Mouse (Mus musculus) A20 (cell line): ENCODE data around the gene Synrg.

ENCODE experiments used
- DNase-seq: peaks from one replicate; pipeline ENCODE4 v3.0.0-alpha.2; 2011; ENCODE audit warnings: low read depth, low spot score

The Synrg gene

GRCm38 (mm10) chr11:84040621-84041020 is 76.4 kb downstream of the Synrg start:
- no peak for DNase-seq

- DNase-seq: no peak
These were observed 78.9 kb downstream of the Synrg start for GRCm38 (mm10) chr11:84042808-84043762.

- peak; percentile 23 for DNase-seq
These were observed 80.8 kb downstream of the Synrg start for GRCm38 (mm10) chr11:84044988-84045387.

- no peak for DNase-seq
These were observed 83.0 kb downstream of the Synrg start for GRCm38 (mm10) chr11:84047270-84047669.

GRCm38 (mm10) chr11:84048411-84048810 is 84.2 kb downstream of the Synrg start:
- DNase-seq: no peak

GRCm38 (mm10) chr11:84053055-84053454 is 88.8 kb downstream of the Synrg start:
- no peak for DNase-seq

DNA sequence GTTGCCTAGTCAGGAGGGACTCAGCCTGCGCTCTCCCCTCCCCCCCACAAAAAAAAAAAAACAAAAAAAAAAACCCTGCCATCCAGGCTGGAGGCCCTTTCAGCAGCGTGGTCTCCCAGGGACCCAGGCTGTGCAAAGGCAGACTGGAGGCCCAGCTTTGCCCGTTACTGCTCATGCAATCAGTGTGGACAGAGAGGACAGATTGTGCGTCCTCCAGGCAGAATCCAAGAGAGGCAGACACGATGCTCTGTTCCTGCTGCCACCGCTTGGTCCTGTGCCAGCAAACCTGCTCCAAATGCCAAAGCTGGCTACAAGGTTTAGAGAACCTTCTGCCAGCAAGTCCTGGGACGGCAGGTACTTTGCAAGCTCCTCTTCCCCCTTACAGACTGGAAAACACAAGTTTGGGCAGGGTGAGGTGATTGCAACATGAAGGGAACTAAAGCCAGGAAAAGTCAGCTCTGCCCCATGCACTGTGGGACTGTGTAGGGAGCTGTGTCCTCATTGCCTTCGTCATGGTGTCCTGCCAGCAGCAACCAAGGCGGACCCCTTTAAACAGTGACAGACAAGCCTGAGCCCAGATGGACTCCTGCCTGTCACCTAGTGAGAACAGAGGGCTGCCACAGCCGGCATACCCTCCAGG is 89.4 kb downstream of the Synrg start:
- no peak for DNase-seq

DNA sequence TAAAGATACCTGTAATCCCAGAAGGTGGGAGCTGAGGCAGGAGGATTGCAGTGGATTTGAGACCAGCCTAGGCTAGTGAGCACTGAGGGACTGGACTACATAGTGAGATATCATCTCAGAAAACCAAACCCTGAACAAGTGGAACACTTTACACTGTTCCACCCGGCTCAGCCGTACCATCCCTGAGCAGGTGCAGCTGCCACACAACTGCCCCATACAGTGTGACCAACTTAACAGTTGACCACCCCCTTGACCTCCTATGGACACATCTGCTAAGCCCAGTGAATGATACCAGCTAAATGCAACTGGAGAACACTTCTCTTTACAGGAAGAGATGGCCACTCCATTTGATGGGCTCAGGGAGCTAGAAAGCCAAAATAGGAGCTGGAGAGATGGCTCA is 93.2 kb downstream of the Synrg start:
- no peak for DNase-seq

DNA sequence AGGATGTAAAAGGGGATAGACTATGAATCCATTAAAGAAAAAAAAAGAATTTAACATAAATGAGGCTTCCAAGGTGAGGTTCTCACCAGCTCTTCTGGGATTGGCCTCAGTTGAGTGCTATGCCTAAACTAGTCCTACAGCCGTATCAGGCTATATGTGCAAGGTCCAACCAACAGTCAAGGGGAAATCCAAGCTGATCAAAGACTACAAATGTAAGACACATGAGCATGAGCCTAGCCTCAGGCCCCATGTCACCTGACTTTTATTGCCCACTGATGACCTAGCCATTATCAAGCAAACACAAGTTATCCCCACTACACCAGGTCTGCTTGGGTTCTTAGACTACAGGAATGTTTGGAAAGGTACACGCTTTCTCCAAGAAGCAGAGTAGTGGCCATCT is 95.6 kb downstream of the Synrg start:
- no peak for DNase-seq

GRCm38 (mm10) chr11:84060635-84061034 is 96.4 kb downstream of the Synrg start:
- no peak for DNase-seq

- DNase-seq: no peak
These were observed 97.7 kb downstream of the Synrg start for GRCm38 (mm10) chr11:84061881-84062280.

GRCm38 (mm10) chr11:84062805-84063204 is 98.6 kb downstream of the Synrg start:
- DNase-seq: peak; percentile 24

DNA sequence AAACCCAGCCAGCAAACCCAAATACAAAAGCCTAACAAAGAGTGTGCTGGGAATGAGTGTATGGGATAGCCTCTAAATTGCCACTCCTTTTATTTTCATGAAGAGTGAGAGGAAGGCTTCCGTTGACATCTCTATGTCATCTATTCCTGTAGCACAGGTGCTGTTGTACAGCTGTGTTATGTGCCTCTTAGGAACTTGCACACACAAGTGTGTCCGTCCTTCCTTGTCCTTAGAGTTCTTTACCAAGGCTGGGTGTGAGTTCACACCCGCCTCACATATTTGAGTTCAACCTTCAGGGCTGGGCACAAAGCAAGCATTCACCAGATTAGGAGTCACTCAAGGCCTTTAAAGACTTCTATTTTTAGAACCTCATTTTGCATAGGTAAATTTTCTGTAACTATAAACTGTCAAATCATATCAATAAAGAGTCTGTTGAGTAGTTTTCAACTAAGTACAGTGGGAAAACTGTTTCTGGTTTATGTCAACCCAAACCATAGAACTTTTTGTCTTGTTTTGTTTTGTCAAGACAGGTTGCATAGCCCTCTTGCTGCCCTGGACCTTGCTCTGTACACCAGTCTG is 99.5 kb downstream of the Synrg start:
- peak; percentile 52 for DNase-seq

GRCm38 (mm10) chr11:84066071-84066481 is 101.8 kb downstream of the Synrg start:
- peak; percentile 87 for DNase-seq

DNA sequence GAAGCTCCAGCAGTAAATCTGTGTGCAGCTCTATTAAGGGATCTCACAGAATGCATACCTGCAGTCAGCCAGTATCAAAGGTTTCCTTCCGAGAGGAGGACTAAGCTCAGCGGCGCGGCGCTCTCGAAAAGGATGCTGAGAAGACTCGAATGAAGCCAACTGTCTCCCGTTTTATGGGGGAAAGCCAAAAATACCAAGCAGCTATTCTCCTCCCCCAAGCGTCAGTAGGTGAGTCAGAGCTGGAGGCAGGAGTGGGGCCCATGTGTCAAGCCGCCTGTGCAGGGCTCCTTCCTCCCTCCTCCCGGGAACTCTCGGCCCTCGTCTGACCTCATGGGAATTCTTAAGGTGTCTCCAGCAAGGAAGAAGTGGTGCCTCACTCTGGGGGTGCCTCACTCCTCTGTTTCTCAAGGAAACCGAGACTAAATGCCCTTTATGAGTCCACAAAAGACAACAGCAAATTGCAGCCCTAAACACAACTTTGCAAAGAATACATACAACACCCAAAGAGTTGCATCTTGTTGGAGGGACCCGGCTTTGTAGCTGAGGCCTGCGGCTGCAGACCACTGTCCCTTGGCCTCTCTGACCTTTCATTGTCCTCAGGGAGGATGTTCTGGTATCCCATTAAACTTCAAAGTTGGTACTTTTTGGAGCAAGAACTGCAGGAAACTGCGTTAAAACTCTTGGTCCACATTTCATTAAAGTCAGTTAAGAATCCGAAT is 102.9 kb downstream of the Synrg start:
- peak; percentile 76 for DNase-seq

GRCm38 (mm10) chr11:84067720-84068190 is 103.5 kb downstream of the Synrg start:
- peak; percentile 85 for DNase-seq

GRCm38 (mm10) chr11:84068191-84069033 is 104.2 kb downstream of the Synrg start:
- DNase-seq: peak; percentile 89

- peak; percentile 69 for DNase-seq
These were observed 104.8 kb downstream of the Synrg start, which contains the start of gene Dusp14 for GRCm38 (mm10) chr11:84069034-84069370. Gene Dusp14, minus strand, starts transcription at chr11:84069261.

DNA sequence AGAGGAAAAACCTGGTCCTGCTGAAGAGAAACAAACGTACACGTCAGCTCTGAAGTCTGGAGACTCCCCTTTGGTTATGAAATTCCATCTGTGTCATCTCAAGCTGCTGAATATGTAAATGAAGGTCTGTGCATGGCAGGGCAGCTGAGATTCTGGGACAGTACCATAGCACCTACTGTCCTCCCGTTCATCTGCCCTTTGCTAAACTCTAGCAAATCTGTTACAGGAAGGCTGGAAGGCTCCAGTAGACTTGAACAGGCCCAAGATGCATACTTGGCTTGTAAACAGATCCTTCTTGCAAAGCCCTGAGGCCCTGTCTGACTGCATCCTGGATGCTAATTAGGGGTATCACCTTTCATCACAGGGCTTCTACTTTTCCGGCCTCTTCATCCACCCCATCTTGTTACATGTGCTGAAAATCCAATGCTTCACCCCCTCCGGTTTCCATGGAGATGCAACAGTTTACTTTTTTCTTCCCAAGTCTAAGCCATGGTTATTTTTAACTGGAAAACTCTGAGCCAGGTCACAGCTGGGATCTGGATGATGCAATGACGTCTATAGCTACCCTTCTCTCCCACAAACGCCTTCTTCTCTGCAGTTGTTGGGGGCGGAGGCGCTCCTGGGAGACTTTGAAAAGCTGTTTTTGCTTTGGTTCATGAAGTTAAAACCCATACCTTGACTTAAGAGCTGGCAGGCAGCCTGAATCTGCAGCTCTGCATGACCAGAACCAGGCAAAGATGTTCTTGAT is 108.8 kb downstream of the Synrg start:
- DNase-seq: peak; percentile 16
